Mouse (Mus musculus) stomach, postnatal 0 days (tissue): Measurements from ENCODE around the gene Dpp7. TPM values are rescaled to one million over a fixed set of nuclear protein-coding genes. Genes with fewer than 3 reads are reported as not detected.
A peak's percentile ranks its signal among the peaks of the same experiment; 100 is the strongest.

Source experiments
- ATAC-seq: fragments of 200-750 bp; cut with Nextera tagmentation; 2 replicates; pipeline ENCODE4 v1.8.0; 2017; ENCODE audit not compliant: low FRiP score, low TSS enrichment
- DNase-seq: peaks from one replicate; pipeline ENCODE4 v3.0.0-alpha.2; 2016; ENCODE audit warnings: low spot score
- H3K27ac ChIP-seq: fragments of 300-500 bp; sonication (generic); replicated peaks from 2 replicates; pipeline ENCODE4 v1.5.1; 2014; ENCODE audit warnings: mild to moderate bottlenecking, control low read depth
- H3K27me3 ChIP-seq: fragments of 300-500 bp; sonication (generic); 2 replicates; pipeline ENCODE4 v1.6.1; 2014; ENCODE audit warnings: low read length; ENCODE audit not compliant: control insufficient read depth, insufficient read depth
- H3K36me3 ChIP-seq: fragments of 300-500 bp; sonication (generic); 2 replicates; pipeline ENCODE4 v1.6.1; 2014; ENCODE audit warnings: low read length, mixed read lengths; ENCODE audit not compliant: control insufficient read depth, insufficient read depth
- H3K4me1 ChIP-seq: fragments of 300-500 bp; sonication (generic); replicated peaks from 2 replicates; pipeline ENCODE4 v1.6.1; 2014; ENCODE audit warnings: antibody characterized with exemption; ENCODE audit not compliant: control insufficient read depth, insufficient read depth
- H3K4me2 ChIP-seq: fragments of 300-500 bp; sonication (generic); replicated peaks from 2 replicates; pipeline ENCODE4 v1.6.1; 2014; ENCODE audit warnings: low read depth, mild to moderate bottlenecking, control low read depth, moderate library complexity
- H3K4me3 ChIP-seq: fragments of 300-500 bp; sonication (generic); 2 replicates; pipeline ENCODE4 v1.5.1; 2014; ENCODE audit warnings: low read depth, low read length, control low read depth
- H3K9ac ChIP-seq: fragments of 300-500 bp; sonication (generic); 2 replicates; pipeline ENCODE4 v1.6.1; 2014; ENCODE audit warnings: mild to moderate bottlenecking, low read length, control low read depth, mixed read lengths
- H3K9me3 ChIP-seq: fragments of 300-500 bp; sonication (generic); 2 replicates; pipeline ENCODE4 v1.6.1; 2016; ENCODE audit warnings: low read length; ENCODE audit not compliant: control insufficient read depth
- CTCF ChIP-seq: IDR thresholded peaks from 2 replicates; pipeline ENCODE4 v1.5.1; 2016; ENCODE audit warnings: antibody characterized with exemption, low read depth, mild to moderate bottlenecking, moderate library complexity
- EP300 ChIP-seq: optimal IDR thresholded peaks from 2 replicates; pipeline ENCODE3; 2016; ENCODE audit warnings: antibody characterized with exemption
- WGBS: fragments of 180-500 bp; shearing (Covaris S2); extraction: QIAGEN DNeasy Blood & Tissue Kit; methylation state at CpG from one replicate; pipeline ENCODE4 v1.1.7; 2014; 5-methylcytosine and 5-hydroxymethylcytosine counted together
- polyA plus RNA-seq: library from polyadenylated mRNA; unstranded; fragments of >200 nt; fragmentation: Nextera tagmentation; extraction: Ambion mirVana; gene quantifications from 2 replicates; pipeline ENCODE4 v1.2.1, GENCODE M21; 2015

The Dpp7 gene
- polyA plus RNA-seq, 1 experiment from 2014 or later: 9.9 TPM

DNA sequence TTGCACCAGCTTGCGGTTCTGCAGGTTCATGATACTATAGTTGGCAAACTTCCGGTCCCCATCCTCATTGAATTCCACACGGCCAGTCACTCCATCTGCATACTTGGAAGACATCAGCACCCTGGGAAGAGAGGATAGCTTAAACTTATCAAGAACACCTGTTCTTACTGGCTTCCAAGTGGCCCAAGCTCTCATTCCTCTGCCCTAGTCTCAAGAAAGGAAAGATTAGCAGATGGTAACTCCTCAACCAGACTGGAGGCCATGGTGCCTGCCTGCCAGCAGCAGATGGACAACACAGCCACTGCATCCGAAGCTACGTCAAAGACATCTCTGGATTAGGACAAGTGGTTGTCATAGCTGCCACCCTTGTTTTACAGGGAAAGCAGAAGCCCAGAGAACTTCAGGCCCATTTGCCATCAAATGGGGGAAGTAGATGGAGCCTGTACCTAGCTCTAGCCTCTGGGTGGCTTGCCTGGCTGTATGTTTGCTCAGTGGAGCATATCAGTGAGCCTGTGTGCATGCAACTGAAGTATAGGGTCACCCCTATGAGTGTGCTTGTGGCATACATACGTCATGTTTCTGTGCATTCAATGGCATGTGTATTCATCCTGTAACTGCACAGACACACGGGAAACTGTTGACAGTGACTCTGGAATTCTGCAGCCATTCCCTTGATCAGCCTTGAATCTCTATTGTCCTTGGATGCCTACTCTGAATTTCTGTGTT is 52.1 kb downstream of the Dpp7 start:
- no peak overlapping the region for H3K4me3 ChIP-seq
- H3K27ac ChIP-seq: no peak overlapping the region
- 0 out of 2 replicates have a peak, but pooled peaks cover 2% of the 10 kb centered on the region for H3K4me1 ChIP-seq
- no peak overlapping the region for H3K9ac ChIP-seq
- peak overlapping the region; percentile 69; the same call in 1 of the 2 replicates for H3K4me2 ChIP-seq
- no peaks in the 10 kb centered on the region for H3K27me3 ChIP-seq
- H3K36me3 ChIP-seq: no peaks in the 10 kb centered on the region
- ATAC-seq (peak; percentile 63; the same call in 1 of the 2 replicates), DNase-seq (no peak)
- no peak for TF ChIP-seq EP300
- no peak for TF ChIP-seq CTCF
- no peaks in the 10 kb centered on the region for H3K9me3 ChIP-seq
- 71% methylated on average over 7 of the region's 7 CpGs for WGBS

DNA sequence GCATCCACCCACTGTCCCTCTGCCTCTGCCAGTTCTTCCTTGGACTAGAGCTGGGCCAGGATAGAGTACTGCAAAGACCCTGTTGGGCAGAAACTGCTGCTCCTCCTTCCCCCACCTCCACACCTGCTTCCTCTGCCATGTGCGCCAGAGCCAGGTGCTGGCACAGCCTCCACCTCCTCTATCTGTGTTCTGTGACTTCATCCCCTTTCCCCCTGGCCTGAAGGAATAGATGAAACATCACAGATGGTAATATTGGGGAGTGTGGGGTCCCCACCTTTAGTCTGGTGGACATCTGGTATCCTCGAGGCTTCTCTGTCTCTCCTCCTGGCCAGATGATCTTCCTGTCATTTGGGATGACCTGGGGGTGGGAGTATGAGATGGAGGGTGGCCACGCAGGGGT is 52.7 kb downstream of the Dpp7 start:
- H3K36me3 ChIP-seq: no peaks in the 10 kb centered on the region
- no peaks in the 10 kb centered on the region for H3K27me3 ChIP-seq
- no peak overlapping the region for H3K9ac ChIP-seq
- no peak overlapping the region for H3K4me2 ChIP-seq
- no peak overlapping the region for H3K27ac ChIP-seq
- H3K9me3 ChIP-seq: no peaks in the 10 kb centered on the region
- 0 out of 2 replicates have a peak, but pooled peaks cover 2% of the 10 kb centered on the region for H3K4me1 ChIP-seq
- WGBS: 66% methylated on average over 3 of the region's 3 CpGs
- TF ChIP-seq EP300: no peak
- TF ChIP-seq CTCF: no peak
- ATAC-seq (no peak), DNase-seq (no peak)
- H3K4me3 ChIP-seq: no peak overlapping the region

Other genes starting within 250 kb of the Dpp7 start
- gene Nrarp, start 175.6 kb downstream of the Dpp7 start, polyA plus RNA-seq: 25.3 and 25.6 TPM in 2 replicates
- gene Tor4a, start 159.5 kb downstream of the Dpp7 start, polyA plus RNA-seq: 13.1 and 13.7 TPM in 2 replicates
- 58.6 and 59.1 TPM in 2 replicates for gene Nelfb, start 144.9 kb downstream of the Dpp7 start, polyA plus RNA-seq
- gene Stpg3, start 141.7 kb downstream of the Dpp7 start, polyA plus RNA-seq: not detected in 2 replicates
- 0.92 TPM in 1 of 2 replicates, not detected in the other for gene Fam166a, start 137.6 kb downstream of the Dpp7 start, polyA plus RNA-seq
- gene Tubb4b, start 131.7 kb downstream of the Dpp7 start, polyA plus RNA-seq: 475 and 486 TPM in 2 replicates
- gene Slc34a3, start 122.0 kb downstream of the Dpp7 start, polyA plus RNA-seq: 0.10 and 0.12 TPM in 2 replicates
- 0.51 and 0.91 TPM in 2 replicates for gene Rnf224, start 119.6 kb downstream of the Dpp7 start, polyA plus RNA-seq
- 26.8 and 31.7 TPM in 2 replicates for gene Rnf208, start 114.1 kb downstream of the Dpp7 start, polyA plus RNA-seq
- 326 and 355 TPM in 2 replicates for gene Cysrt1, start 113.9 kb downstream of the Dpp7 start, polyA plus RNA-seq
- gene AL732309.1, start 109.5 kb downstream of the Dpp7 start, polyA plus RNA-seq: 12.8 and 16.6 TPM in 2 replicates
- 38.2 and 39.7 TPM in 2 replicates for gene Tmem203, start 100.9 kb downstream of the Dpp7 start, polyA plus RNA-seq
- gene Tprn, start 93.7 kb downstream of the Dpp7 start, polyA plus RNA-seq: 17.4 and 20.3 TPM in 2 replicates
- 149 and 162 TPM in 2 replicates for gene Ssna1, start 83.9 kb downstream of the Dpp7 start, polyA plus RNA-seq
- 57.5 and 59.6 TPM in 2 replicates for gene Anapc2, start 83.9 kb downstream of the Dpp7 start, polyA plus RNA-seq
- gene Tmem210, start 68.2 kb downstream of the Dpp7 start, polyA plus RNA-seq: not detected in 2 replicates
- gene Lrrc26, start 66.4 kb downstream of the Dpp7 start, polyA plus RNA-seq: 34.9 and 42.1 TPM in 2 replicates
- 1.3 TPM in 2 replicates for gene Grin1, start 37.2 kb downstream of the Dpp7 start, polyA plus RNA-seq
- gene Man1b1, start 24.0 kb downstream of the Dpp7 start, polyA plus RNA-seq: 29.2 and 29.9 TPM in 2 replicates
- 33.2 and 36.9 TPM in 2 replicates for gene Uap1l1, start 9.3 kb upstream of the Dpp7 start, polyA plus RNA-seq
- gene Sapcd2, start 16.0 kb upstream of the Dpp7 start, polyA plus RNA-seq: 14.1 and 16.6 TPM in 2 replicates
- gene Entpd2, start 39.5 kb upstream of the Dpp7 start, polyA plus RNA-seq: 21.2 and 23.3 TPM in 2 replicates
- 52.8 and 53.0 TPM in 2 replicates for gene Npdc1, start 43.0 kb upstream of the Dpp7 start, polyA plus RNA-seq
- gene Fut7, start 66.9 kb upstream of the Dpp7 start, polyA plus RNA-seq: 0.12 TPM in 1 of 2 replicates, not detected in the other
- gene Abca2, start 72.3 kb upstream of the Dpp7 start, polyA plus RNA-seq: 1.7 and 2.6 TPM in 2 replicates
- gene Clic3, start 100.5 kb upstream of the Dpp7 start, polyA plus RNA-seq: 246 and 272 TPM in 2 replicates
- gene Paxx, start 104.7 kb upstream of the Dpp7 start, polyA plus RNA-seq: 51.7 and 59.7 TPM in 2 replicates
- gene Ptgds, start 113.7 kb upstream of the Dpp7 start, polyA plus RNA-seq: 4.7 and 5.2 TPM in 2 replicates
- not detected in 2 replicates for gene Lcn12, start 137.6 kb upstream of the Dpp7 start, polyA plus RNA-seq
- gene Fbxw5, start 144.4 kb upstream of the Dpp7 start, polyA plus RNA-seq: 39.3 and 47.5 TPM in 2 replicates
- gene C8g, start 145.4 kb upstream of the Dpp7 start, polyA plus RNA-seq: 2.8 and 3.8 TPM in 2 replicates
- 15.9 and 16.0 TPM in 2 replicates for gene Traf2, start 190.6 kb upstream of the Dpp7 start, polyA plus RNA-seq
- gene Edf1, start 201.5 kb upstream of the Dpp7 start, polyA plus RNA-seq: 351 and 372 TPM in 2 replicates
- gene Mamdc4, start 218.5 kb upstream of the Dpp7 start, polyA plus RNA-seq: 0.34 and 0.55 TPM in 2 replicates
- 87.0 and 87.5 TPM in 2 replicates for gene Phpt1, start 218.9 kb upstream of the Dpp7 start, polyA plus RNA-seq
- 0.29 and 0.52 TPM in 2 replicates for gene Ajm1, start 225.4 kb upstream of the Dpp7 start, polyA plus RNA-seq